Mouse (Mus musculus) stomach, postnatal 0 days (tissue): Measurements from ENCODE around the gene Ccdc33.

Experiments used
- CTCF ChIP-seq: IDR thresholded peaks from 2 replicates; pipeline ENCODE4 v1.5.1; 2016; ENCODE audit warnings: antibody characterized with exemption, low read depth, mild to moderate bottlenecking, moderate library complexity
- EP300 ChIP-seq: optimal IDR thresholded peaks from 2 replicates; pipeline ENCODE3; 2016; ENCODE audit warnings: antibody characterized with exemption

- TF ChIP-seq CTCF (no peak), EP300 (no peak)
Measured at GRCm38 (mm10) chr9:58129508-58129907, 10.9 kb upstream of the Ccdc33 start.
